Mouse (Mus musculus): Measurements from ENCODE around the gene Tekt2. TPM values are rescaled to one million over a fixed set of nuclear protein-coding genes. Genes with fewer than 3 reads are reported as not detected.

The Tekt2 gene
- total RNA-seq (2023) = not detected

GRCm38 (mm10) chr4:126325281-126325861, at the start of gene Tekt2:
Gene Tekt2 (minus strand): TSS chr4:126325688.

GRCm38 (mm10) chr4:126321111-126321853, 4.2 kb downstream of the Tekt2 start, which contains the start of gene Adprhl2:
Gene Adprhl2 (minus strand): TSS chr4:126321703.

GRCm38 (mm10) chr4:126286492-126286891, 39.0 kb downstream of the Tekt2 start, which contains the start of gene Col8a2:
Gene Col8a2 (plus strand): TSS chr4:126286793.

Other genes starting within 250 kb of the Tekt2 start
- gene Lsm10, start 229.1 kb downstream of the Tekt2 start, total RNA-seq (2023) = 14.5 TPM
- 31.3 TPM for gene Stk40, start 221.7 kb downstream of the Tekt2 start, total RNA-seq (2023)
- 17.0 TPM for gene Eva1b, start 177.9 kb downstream of the Tekt2 start, total RNA-seq (2023)
- 1.5 TPM for gene Sh3d21, start 162.2 kb downstream of the Tekt2 start, total RNA-seq (2023)
- 559 TPM for gene Thrap3, start 122.9 kb downstream of the Tekt2 start, total RNA-seq (2023)
- gene Map7d1, start 69.3 kb downstream of the Tekt2 start, total RNA-seq (2023) = 59.6 TPM
- gene Trappc3, start 63.4 kb downstream of the Tekt2 start, total RNA-seq (2023) = 31.5 TPM
- gene Col8a2, start 38.9 kb downstream of the Tekt2 start, total RNA-seq (2023) = not detected
- gene Adprhl2, start 4.0 kb downstream of the Tekt2 start, total RNA-seq (2023) = 41.8 TPM
- gene Ago3, start 103.9 kb upstream of the Tekt2 start, total RNA-seq (2023) = 33.6 TPM
- gene Ago1, start 142.9 kb upstream of the Tekt2 start, total RNA-seq (2023) = 50.5 TPM
- gene Ago4, start 207.8 kb upstream of the Tekt2 start, total RNA-seq (2023) = 0.34 TPM
- gene Clspn, start 231.2 kb upstream of the Tekt2 start, total RNA-seq (2023) = 14.5 TPM

Data from CD8-positive naive resting alpha-beta T cell, adult 57 days (primary cell).